Mouse (Mus musculus) naive thymus-derived CD4-positive, alpha-beta T cell, adult 2 months (primary cell): ENCODE data around the gene Tpi1.

ENCODE experiments used
- DNase-seq: peaks from one replicate; pipeline ENCODE4 v3.0.0-alpha.2; 2011; ENCODE audit warnings: low read depth

The Tpi1 gene

DNA sequence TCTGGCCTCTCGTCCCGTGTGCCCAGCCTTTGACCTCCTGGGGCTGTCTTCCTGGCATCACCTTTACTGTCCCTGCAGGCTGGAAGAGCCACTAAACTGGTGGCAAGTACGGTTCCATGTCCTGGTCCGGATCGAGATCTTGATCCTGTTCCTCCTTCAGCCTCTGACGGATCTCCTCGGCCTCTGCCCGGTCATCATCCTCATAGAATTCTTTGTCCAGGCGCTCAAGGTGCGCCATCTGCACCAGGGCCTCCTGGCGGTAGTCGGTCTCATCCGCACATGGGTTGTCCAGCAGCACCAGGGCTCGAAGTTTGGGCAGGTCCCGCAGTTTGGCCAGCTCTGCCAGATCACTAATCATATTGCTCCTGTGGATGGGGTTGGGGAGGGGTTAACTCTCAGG is 43.6 kb downstream of the Tpi1 start:
- DNase-seq: no peak

DNA sequence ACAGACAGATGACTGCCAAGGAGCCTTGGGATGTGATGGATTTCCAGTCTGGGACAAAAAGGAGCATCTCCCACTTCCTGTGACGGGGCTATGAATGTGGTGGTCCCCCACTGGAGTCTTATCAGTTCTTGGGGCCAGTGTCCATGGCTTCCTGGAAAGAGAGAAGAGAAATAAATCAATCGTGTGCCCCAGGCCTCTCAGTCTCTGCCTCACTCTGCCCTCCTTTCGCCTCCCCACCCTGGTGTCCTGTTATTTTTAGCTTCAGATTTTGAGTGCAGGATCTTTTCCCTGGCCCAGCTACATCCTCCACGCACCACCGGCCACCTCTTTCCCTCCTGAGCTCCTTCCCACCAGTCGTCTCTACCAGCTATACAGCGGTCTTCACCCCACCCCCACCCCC is 44.1 kb downstream of the Tpi1 start:
- no peak for DNase-seq

DNA sequence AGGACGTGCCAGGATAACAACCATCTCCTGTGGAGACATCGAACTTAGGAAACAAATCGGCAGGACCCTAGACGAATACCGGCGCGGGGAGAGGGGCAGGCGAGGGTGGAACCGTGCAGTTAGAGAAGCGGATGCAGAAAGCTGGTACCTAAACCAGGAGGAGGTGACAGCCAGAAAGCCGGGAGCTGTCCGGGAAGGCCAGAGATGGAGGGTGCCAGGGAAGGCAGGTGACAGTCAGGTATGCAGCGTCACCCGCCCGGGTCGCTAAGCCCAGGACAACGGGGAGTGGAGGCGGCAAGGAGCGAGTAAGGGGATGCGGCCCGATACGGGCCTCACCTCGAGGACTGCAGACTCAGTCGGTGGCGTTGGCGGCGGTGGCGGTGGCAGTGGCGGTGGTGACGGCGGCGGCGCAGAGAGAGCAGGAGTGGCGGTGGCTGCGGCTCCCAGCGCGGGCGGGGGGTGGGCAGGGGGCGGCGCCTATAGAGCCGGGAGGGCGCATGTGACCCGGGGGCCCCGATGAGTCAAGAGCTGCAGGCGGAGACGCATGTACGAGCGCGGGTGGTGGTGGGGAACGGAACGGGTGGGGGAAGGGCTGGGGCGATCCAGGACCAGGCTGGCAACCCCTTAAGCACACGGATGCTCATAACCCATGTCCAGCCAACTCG is 44.9 kb downstream of the Tpi1 start, which contains the start of gene Eno2:
Gene Eno2 (minus strand): TSS at position 573 of the 665 bp plus-strand sequence.
- peak; percentile 69 for DNase-seq

DNA sequence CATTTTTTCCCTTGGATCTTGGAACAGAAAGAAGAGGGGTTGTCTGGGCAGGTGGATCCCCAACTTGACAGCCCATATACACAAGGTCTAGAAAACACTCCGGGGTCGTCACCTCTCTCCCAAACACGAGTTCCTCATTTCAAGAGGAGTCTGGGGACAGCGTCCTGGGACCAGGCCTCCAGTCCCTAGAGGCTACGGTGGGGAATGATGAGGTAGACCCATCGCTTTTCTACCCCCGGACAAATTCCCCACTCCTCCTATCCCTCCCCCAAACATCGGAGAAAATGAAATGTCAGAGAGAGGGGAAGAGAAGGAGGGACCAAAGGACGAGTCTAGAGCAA is 45.4 kb downstream of the Tpi1 start:
- no peak for DNase-seq

DNA sequence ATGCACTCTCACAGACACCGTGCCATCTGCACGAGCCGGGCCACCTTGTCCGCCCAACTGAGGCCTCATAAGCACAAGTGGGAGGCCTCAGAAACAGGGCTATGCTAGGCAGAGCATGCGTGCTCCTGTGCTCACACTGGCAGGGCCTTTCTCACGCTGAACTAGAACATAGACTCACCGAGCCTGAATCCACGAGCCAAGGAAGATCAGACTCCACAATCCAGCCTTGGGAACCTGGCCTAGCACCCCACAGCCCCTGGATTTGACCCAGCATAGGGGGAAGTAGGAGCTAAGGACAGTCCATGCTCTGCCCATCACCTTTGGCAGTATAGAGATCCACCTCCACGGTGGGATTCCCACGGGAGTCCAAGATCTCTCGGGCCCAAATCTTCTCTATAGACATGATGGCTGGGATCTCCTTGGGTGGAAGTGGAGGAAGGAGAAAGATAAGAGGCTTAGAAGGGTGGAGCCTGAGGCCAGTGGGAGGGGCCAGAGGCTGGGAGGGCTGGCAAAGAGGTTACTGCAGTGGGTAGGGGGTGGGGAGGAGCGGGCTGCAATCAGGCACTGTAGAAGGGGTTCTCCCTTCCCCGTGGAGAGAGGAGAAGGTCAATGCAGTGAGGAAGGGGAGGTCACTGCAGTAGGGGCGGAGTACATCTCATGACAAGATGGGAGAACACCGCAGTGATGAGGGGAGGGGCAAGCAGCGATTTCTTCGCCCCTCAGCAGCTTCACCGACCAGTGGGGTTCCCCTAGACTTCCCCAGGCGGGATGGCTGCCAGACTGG is 46.0 kb downstream of the Tpi1 start:
- DNase-seq: no peak

DNA sequence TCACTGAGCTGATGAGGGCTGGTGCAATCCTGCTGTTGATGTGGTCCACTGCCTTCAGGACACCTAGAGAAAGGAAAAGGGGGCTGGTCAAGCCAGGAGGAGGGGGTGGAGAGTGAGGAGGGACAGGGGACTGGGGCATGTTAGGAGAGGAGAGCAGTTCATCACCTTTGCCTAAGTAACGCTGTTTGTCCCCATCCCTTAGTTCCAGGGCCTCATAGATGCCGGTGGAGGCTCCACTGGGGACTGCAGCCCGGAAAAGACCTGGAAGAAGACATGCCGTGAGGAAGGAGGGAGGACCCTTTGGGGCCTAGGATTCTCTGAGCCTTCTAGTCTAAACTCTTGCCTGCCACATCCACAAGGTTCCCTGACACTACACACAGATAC is 46.6 kb downstream of the Tpi1 start:
- DNase-seq: no peak

DNA sequence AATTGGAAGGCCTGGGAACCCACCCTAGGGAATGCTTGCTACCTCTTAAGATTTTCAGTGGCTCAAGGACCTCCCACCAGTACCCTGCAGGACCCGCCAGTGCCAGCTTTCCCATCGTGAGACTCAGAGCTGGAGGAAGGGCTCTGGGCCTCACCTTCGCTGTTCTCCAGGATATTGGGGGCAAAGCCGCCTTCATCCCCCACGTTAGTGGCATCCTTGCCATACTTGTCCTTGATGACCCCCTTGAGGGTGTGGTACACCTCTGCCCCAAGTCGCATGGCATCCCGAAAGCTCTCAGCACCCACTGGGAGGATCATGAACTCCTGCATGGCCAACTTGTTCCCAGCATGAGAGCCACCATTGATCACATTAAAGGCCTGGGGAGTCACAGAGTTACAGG is 48.1 kb downstream of the Tpi1 start:
- DNase-seq: no peak
